Mouse (Mus musculus): ENCODE data around the gene A4galt.
"Not testable (repeated sequence)": the region's sequence is repeated elsewhere in the genome, so short reads cannot be mapped to it uniquely, and the experiment has no call there.

The A4galt gene

GRCm38 (mm10) chr15:83251176-83252004, at the start of gene A4galt:
Gene A4galt (minus strand): TSS chr15:83251774.
- peak; percentile 65 for DNase-seq (ENCODE audit: extremely low spot score, low spot score)

- DNase-seq (ENCODE audit: extremely low spot score, low spot score): no peak
Observed at GRCm38 (mm10) chr15:83299916-83300582, 48.5 kb upstream of the A4galt start.

- DNase-seq (ENCODE audit: extremely low spot score, low spot score): no peak
Observed at GRCm38 (mm10) chr15:83299450-83299849, 47.9 kb upstream of the A4galt start.

GRCm38 (mm10) chr15:83298810-83299209, 47.2 kb upstream of the A4galt start:
- DNase-seq (ENCODE audit: extremely low spot score, low spot score): no peak

GRCm38 (mm10) chr15:83298313-83298712, 46.7 kb upstream of the A4galt start:
- DNase-seq (ENCODE audit: extremely low spot score, low spot score): no peak

GRCm38 (mm10) chr15:83296771-83297311, 45.3 kb upstream of the A4galt start:
- DNase-seq (ENCODE audit: extremely low spot score, low spot score): no peak

- DNase-seq (ENCODE audit: extremely low spot score, low spot score): no peak
Observed at GRCm38 (mm10) chr15:83296050-83296449, 44.5 kb upstream of the A4galt start.

- no peak for DNase-seq (ENCODE audit: extremely low spot score, low spot score)
Observed at GRCm38 (mm10) chr15:83294954-83295353, 43.4 kb upstream of the A4galt start.

- DNase-seq (ENCODE audit: extremely low spot score, low spot score): no peak
Observed at GRCm38 (mm10) chr15:83293706-83294645, 42.4 kb upstream of the A4galt start.

- no peak for DNase-seq (ENCODE audit: extremely low spot score, low spot score)
Observed at GRCm38 (mm10) chr15:83293144-83293543, 41.6 kb upstream of the A4galt start.

- no peak for DNase-seq (ENCODE audit: extremely low spot score, low spot score)
Observed at GRCm38 (mm10) chr15:83292261-83293056, 40.9 kb upstream of the A4galt start.

- DNase-seq (ENCODE audit: extremely low spot score, low spot score): no peak
Observed at GRCm38 (mm10) chr15:83290899-83291298, 39.3 kb upstream of the A4galt start.

GRCm38 (mm10) chr15:83284828-83285227, 33.3 kb upstream of the A4galt start:
- no peak for DNase-seq (ENCODE audit: extremely low spot score, low spot score)

- DNase-seq (ENCODE audit: extremely low spot score, low spot score): no peak
Observed at GRCm38 (mm10) chr15:83282397-83282796, 30.8 kb upstream of the A4galt start.

- DNase-seq (ENCODE audit: extremely low spot score, low spot score): no peak
Observed at GRCm38 (mm10) chr15:83281303-83281702, 29.7 kb upstream of the A4galt start.

- no peak for DNase-seq (ENCODE audit: extremely low spot score, low spot score)
Observed at GRCm38 (mm10) chr15:83278579-83278978, 27.0 kb upstream of the A4galt start.

GRCm38 (mm10) chr15:83277451-83277850, 25.9 kb upstream of the A4galt start:
- DNase-seq (ENCODE audit: extremely low spot score, low spot score): no peak

GRCm38 (mm10) chr15:83274237-83274636, 22.7 kb upstream of the A4galt start:
- not testable (repeated sequence) for DNase-seq (ENCODE audit: extremely low spot score, low spot score)

- no peak for DNase-seq (ENCODE audit: extremely low spot score, low spot score)
Observed at GRCm38 (mm10) chr15:83273017-83273416, 21.4 kb upstream of the A4galt start.

GRCm38 (mm10) chr15:83271221-83271620, 19.6 kb upstream of the A4galt start:
- not testable (repeated sequence) for DNase-seq (ENCODE audit: extremely low spot score, low spot score)
